Mouse (Mus musculus): Measurements from ENCODE around the gene Ptpn21. TPM values are rescaled to one million over a fixed set of nuclear protein-coding genes. Genes with fewer than 3 reads are reported as not detected.

Gene Ptpn21
- polyA plus RNA-seq, 1 experiment: 38.6 TPM

- DNase-seq: peak; percentile 53
- TF ChIP-seq POLR2A (IDR thresholded peaks at IDR 0.05; ENCODE audit: borderline replicate concordance, extremely low read depth, low read depth, low read length) (no peak), CTCF (IDR thresholded peaks at IDR 0.05; ENCODE audit: insufficient read depth, low read length) (peak; percentile 57)
- Histone ChIP-seq H3K4me1 (ENCODE audit: control insufficient read depth, insufficient read depth, low read length) (no peaks in the 10 kb centered on the region), H3K4me3 (replicated peaks; ENCODE audit: extremely low read depth, low read depth, low read length) (no peak overlapping the region)
- 18% methylated on average over 2 of the region's 2 CpGs for WGBS
These were observed 8.9 kb upstream of the Ptpn21 start for GRCm38 (mm10) chr12:98746131-98746530.

DNA sequence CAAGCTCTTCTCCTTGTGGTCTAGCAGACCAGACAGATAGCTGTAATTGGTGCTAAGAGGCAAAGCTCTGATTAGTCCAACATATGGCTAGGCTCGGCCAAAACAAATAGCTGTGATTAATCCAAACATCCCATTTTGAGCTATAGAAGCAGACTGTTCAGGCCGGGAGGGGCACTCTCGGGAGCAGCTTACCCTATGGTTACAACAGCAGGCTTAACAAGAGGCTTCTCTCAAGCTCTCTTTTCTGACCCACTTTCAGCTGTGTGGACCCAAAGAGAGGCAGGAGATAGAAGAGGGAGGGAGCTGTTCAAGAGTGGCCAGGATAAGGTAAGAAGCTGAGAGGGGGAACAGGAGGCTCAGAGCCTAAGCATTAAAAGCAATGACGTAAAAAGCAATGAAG, 8.4 kb upstream of the Ptpn21 start:
- no peak for TF ChIP-seq CTCF (IDR thresholded peaks at IDR 0.05; ENCODE audit: insufficient read depth, low read length)
- no peak for TF ChIP-seq POLR2A (IDR thresholded peaks at IDR 0.05; ENCODE audit: borderline replicate concordance, extremely low read depth, low read depth, low read length)
- no peak for DNase-seq
- Histone ChIP-seq H3K4me1 (ENCODE audit: control insufficient read depth, insufficient read depth, low read length) (no peaks in the 10 kb centered on the region), H3K4me3 (replicated peaks; ENCODE audit: extremely low read depth, low read depth, low read length) (no peak overlapping the region)
- 63% methylated on average over 4 of the region's 4 CpGs for WGBS

DNA sequence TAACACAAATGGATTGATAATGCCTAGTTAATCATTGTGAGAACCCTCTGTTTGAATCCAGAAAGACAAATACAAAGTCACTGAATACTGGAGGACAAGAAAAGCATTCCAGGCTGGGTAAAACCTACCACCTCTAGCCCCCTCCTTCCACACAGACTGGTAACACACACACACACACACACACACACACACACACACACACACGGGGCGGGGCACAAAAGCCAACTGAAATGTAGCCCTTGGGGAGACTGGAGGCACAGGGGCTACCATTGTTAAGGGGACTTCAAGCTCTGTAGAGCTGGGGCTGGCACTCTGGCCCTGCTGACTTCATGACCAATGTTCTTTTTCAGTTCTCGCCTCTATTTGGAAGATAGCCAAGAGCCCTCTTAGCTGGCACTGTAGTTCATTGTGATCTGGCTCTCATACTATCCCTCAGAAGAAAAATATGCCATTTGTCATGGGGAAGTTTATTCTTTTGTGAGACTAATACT, 3.9 kb upstream of the Ptpn21 start:
- Histone ChIP-seq H3K4me1 (ENCODE audit: control insufficient read depth, insufficient read depth, low read length) (no peaks in the 10 kb centered on the region; the same call in 1 of the 2 replicates), H3K4me3 (replicated peaks; ENCODE audit: extremely low read depth, low read depth, low read length) (no peak overlapping the region)
- WGBS: 45% methylated on average over 3 of the region's 3 CpGs
- DNase-seq: no peak
- TF ChIP-seq CTCF (IDR thresholded peaks at IDR 0.05; ENCODE audit: insufficient read depth, low read length): no peak
- TF ChIP-seq POLR2A (IDR thresholded peaks at IDR 0.05; ENCODE audit: borderline replicate concordance, extremely low read depth, low read depth, low read length): no peak

- Histone ChIP-seq H3K4me3 (replicated peaks; ENCODE audit: extremely low read depth, low read depth, low read length) (peak overlapping the region; percentile 78), H3K4me1 (ENCODE audit: control insufficient read depth, insufficient read depth, low read length) (peaks cover 7% of the 10 kb centered on the region)
- peak; percentile 48 for DNase-seq
- TF ChIP-seq CTCF (IDR thresholded peaks at IDR 0.05; ENCODE audit: insufficient read depth, low read length): no peak
- no peak for TF ChIP-seq POLR2A (IDR thresholded peaks at IDR 0.05; ENCODE audit: borderline replicate concordance, extremely low read depth, low read depth, low read length)
- WGBS: 11% methylated on average over 7 of the region's 7 CpGs
These were observed 671 bp upstream of the Ptpn21 start for GRCm38 (mm10) chr12:98737801-98738350.

GRCm38 (mm10) chr12:98734880-98735801, 2.1 kb downstream of the Ptpn21 start:
- TF ChIP-seq CTCF (IDR thresholded peaks at IDR 0.05; ENCODE audit: insufficient read depth, low read length) (no peak), POLR2A (IDR thresholded peaks at IDR 0.05; ENCODE audit: borderline replicate concordance, extremely low read depth, low read depth, low read length) (no peak)
- Histone ChIP-seq H3K4me1 (ENCODE audit: control insufficient read depth, insufficient read depth, low read length) (peaks cover 7% of the 10 kb centered on the region), H3K4me3 (replicated peaks; ENCODE audit: extremely low read depth, low read depth, low read length) (peak overlapping the region; percentile 92)
- no peak for DNase-seq
- WGBS: 13% methylated on average over 22 of the region's 22 CpGs

DNA sequence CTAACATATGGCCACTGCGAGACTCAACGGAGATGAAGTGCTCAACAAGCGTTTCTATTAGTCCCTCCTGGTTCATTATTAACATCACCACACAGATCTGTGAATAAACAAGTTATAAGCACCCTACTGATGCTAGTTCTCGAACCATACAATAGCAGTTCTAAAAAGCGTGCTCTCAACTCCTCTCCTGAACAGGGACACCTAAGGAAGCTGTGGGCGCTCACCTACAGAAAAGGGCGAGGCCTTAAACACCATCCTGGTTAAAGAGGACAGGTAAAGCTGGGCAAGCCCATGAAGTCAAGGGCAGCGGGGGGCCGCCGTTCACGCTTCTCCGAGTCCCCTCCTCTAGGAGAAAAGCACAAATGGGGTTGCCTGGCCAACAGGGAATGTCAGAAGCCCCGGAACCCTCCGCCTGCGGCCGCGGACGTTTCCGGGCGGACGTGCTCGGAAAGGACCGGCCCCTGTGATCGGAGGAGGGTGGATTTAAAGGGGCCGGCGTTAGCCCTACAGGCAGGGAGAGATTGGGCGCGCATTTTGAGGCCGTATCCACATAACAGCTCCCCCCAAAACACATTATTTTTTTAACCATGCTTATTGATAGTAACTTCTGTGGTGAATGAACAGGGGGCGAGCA, 2.8 kb downstream of the Ptpn21 start:
- WGBS: under 1% methylated on average over 30 of the region's 30 CpGs
- H3K4me1 ChIP-seq (ENCODE audit: control insufficient read depth, insufficient read depth, low read length): peaks cover 7% of the 10 kb centered on the region
- peak overlapping the region; percentile 92 for H3K4me3 ChIP-seq (replicated peaks; ENCODE audit: extremely low read depth, low read depth, low read length)
- TF ChIP-seq CTCF (IDR thresholded peaks at IDR 0.05; ENCODE audit: insufficient read depth, low read length): no peak
- no peak for TF ChIP-seq POLR2A (IDR thresholded peaks at IDR 0.05; ENCODE audit: borderline replicate concordance, extremely low read depth, low read depth, low read length)
- peak; percentile 84 for DNase-seq

DNA sequence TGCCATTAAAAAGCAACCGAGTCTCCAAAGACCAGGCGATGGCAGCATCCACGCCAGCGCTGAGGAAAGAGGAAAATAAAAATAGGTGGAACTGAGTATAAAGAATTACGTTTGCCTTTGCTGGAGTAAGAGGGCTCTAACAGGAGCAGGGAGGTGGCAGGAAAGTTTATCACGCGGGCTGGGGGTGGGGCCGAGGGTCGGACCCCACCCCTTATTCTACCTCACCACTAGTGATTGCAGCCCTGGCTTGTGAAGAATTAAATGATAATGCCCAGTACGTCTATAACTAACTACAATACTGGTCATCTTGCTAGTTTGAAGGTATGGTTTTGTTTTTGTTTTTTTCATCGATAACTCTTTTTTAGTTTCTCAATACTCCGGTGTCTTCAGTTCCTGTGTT, 3.4 kb downstream of the Ptpn21 start:
- DNase-seq: no peak
- Histone ChIP-seq H3K4me3 (replicated peaks; ENCODE audit: extremely low read depth, low read depth, low read length) (peak overlapping the region; percentile 92), H3K4me1 (ENCODE audit: control insufficient read depth, insufficient read depth, low read length) (peaks cover 7% of the 10 kb centered on the region)
- 10% methylated on average over 12 of the region's 12 CpGs for WGBS
- no peak for TF ChIP-seq POLR2A (IDR thresholded peaks at IDR 0.05; ENCODE audit: borderline replicate concordance, extremely low read depth, low read depth, low read length)
- TF ChIP-seq CTCF (IDR thresholded peaks at IDR 0.05; ENCODE audit: insufficient read depth, low read length): no peak

DNA sequence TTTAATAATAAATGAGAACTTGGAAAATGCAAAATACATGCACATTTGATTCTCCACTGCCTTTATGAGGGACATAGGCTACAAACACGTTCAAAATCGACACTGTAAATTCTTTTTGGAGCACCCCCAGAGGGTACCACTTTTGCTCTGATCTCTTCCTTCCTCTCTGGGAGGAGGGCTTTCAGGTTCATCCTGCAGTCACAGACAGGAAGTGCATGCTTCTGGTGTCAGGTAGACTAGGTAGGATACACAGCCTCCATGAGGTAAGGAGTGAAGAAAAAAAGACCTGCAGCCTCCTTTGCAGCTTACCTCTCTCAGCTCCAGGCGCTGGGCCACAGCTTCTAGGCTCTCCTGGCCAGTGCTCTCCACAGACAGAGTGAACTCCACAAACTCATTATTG, 4.0 kb downstream of the Ptpn21 start:
- TF ChIP-seq POLR2A (IDR thresholded peaks at IDR 0.05; ENCODE audit: borderline replicate concordance, extremely low read depth, low read depth, low read length): no peak
- TF ChIP-seq CTCF (IDR thresholded peaks at IDR 0.05; ENCODE audit: insufficient read depth, low read length): no peak
- Histone ChIP-seq H3K4me3 (replicated peaks; ENCODE audit: extremely low read depth, low read depth, low read length) (no peak overlapping the region), H3K4me1 (ENCODE audit: control insufficient read depth, insufficient read depth, low read length) (peaks cover 7% of the 10 kb centered on the region)
- DNase-seq: no peak
- WGBS: 48% methylated on average over 3 of the region's 3 CpGs

DNA sequence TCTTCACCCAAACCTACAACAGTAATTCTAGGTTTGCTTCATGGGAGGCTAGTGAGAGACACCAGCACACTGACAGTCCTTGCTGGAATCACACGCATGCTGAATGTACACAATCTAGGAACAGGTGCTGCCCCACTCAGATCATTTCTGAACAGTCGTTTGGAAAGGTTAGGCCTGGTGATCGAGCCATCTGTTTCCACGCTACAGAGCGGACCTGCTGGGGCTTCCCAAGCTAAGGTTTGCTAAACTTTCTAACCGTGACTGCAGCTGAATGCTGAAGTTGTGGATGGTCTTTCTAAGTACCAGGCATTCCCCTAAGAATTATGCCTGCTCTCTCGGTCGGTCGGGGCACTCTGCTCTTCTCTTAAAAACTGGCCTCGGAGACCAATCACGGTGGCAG, 6.5 kb downstream of the Ptpn21 start:
- TF ChIP-seq CTCF (IDR thresholded peaks at IDR 0.05; ENCODE audit: insufficient read depth, low read length) (no peak), POLR2A (IDR thresholded peaks at IDR 0.05; ENCODE audit: borderline replicate concordance, extremely low read depth, low read depth, low read length) (no peak)
- WGBS: 86% methylated on average over 11 of the region's 11 CpGs
- H3K4me3 ChIP-seq (replicated peaks; ENCODE audit: extremely low read depth, low read depth, low read length): no peak overlapping the region
- peaks cover 12% of the 10 kb centered on the region for H3K4me1 ChIP-seq (ENCODE audit: control insufficient read depth, insufficient read depth, low read length)
- DNase-seq: no peak
